Mouse (Mus musculus) ES-Bruce4 (cell line): Measurements from ENCODE around the gene Ccl6.

Experiments used
- CTCF ChIP-seq: IDR thresholded peaks from one replicate; pipeline ENCODE4 v1.8.1; 2011; ENCODE audit warnings: low read depth, low read length
- EP300 ChIP-seq: IDR thresholded peaks from 2 replicates; pipeline ENCODE4 v1.6.1; 2011; ENCODE audit warnings: low read depth, low read length; ENCODE audit not compliant: insufficient read depth
- POLR2A ChIP-seq: IDR thresholded peaks from one replicate; pipeline ENCODE4 v1.8.1; 2011; ENCODE audit warnings: low read length; ENCODE audit not compliant: insufficient read depth

GRCm38 (mm10) chr11:83568786-83569185, 24.1 kb downstream of the Ccl6 start:
- no peak for TF ChIP-seq EP300
- TF ChIP-seq POLR2A: no peak
- TF ChIP-seq CTCF: no peak
